Mouse (Mus musculus) CH12.LX (cell line): Measurements from ENCODE around the gene Epgn. TPM values are rescaled to one million over a fixed set of nuclear protein-coding genes. Genes with fewer than 3 reads are reported as not detected.

Experiments used
- DNase-seq: peaks from one replicate; pipeline ENCODE4 v3.0.0-alpha.2; 2013; ENCODE audit errors: extremely low read depth
- H3K27ac ChIP-seq: 2 replicates; pipeline ENCODE4 v1.5.1; 2012; ENCODE audit warnings: low read depth, mild to moderate bottlenecking, control low read depth, moderate library complexity; ENCODE audit not compliant: insufficient read depth
- H3K27me3 ChIP-seq: replicated peaks from 2 replicates; pipeline ENCODE3; 2012; ENCODE audit warnings: inconsistent platforms
- H3K36me3 ChIP-seq, 2 experiments: replicated peaks in 1 of 2; 2 replicates each; pipeline versions ENCODE3 to v1.6.1; 2012; ENCODE audit warnings: inconsistent platforms in 1 of 2, low read length in 1 of 2, mild to moderate bottlenecking in 1 of 2, mixed read lengths in 1 of 2, moderate library complexity in 1 of 2; ENCODE audit not compliant: control insufficient read depth in 1 of 2, insufficient read depth in 1 of 2
- H3K4me1 ChIP-seq, 2 experiments: 2 replicates each; pipeline ENCODE4 v1.6.1; 2012; ENCODE audit warnings: inconsistent platforms in 1 of 2, moderate library complexity in 1 of 2; ENCODE audit not compliant: insufficient read depth in 2 of 2, control insufficient read depth in 1 of 2
- H3K4me2 ChIP-seq: 2 replicates; pipeline ENCODE4 v1.6.1; 2012; ENCODE audit warnings: low read depth, mild to moderate bottlenecking, control low read depth; ENCODE audit not compliant: poor library complexity, insufficient read depth, severe bottlenecking
- H3K4me3 ChIP-seq, 3 experiments: fragments of 150-350 bp in 1 of 3; sonication (generic) in 1 of 3; replicated peaks in 1 of 3; 2 replicates each; pipeline versions ENCODE3 to v1.5.1; 2011 to 2012; ENCODE audit warnings: low read depth in 2 of 3, low read length in 2 of 3, mild to moderate bottlenecking in 2 of 3, moderate library complexity in 2 of 3, control low read depth in 1 of 3, improper control_type of control experiment in 1 of 3, inconsistent platforms in 1 of 3, mixed read lengths in 1 of 3; ENCODE audit not compliant: poor library complexity in 1 of 3
- H3K79me2 ChIP-seq: replicated peaks from 2 replicates; pipeline ENCODE4 v1.6.1; 2012; ENCODE audit warnings: mild to moderate bottlenecking, moderate library complexity; ENCODE audit not compliant: control insufficient read depth, poor library complexity, insufficient read depth, severe bottlenecking; ENCODE audit errors: extremely low read depth
- H3K9ac ChIP-seq: 2 replicates; pipeline ENCODE4 v1.6.1; 2012; ENCODE audit warnings: low read depth, mild to moderate bottlenecking, control low read depth, moderate library complexity; ENCODE audit not compliant: insufficient read depth
- H3K9me3 ChIP-seq: replicated peaks from 2 replicates; pipeline ENCODE3; 2012; ENCODE audit warnings: low read length, inconsistent platforms, mixed read lengths
- BHLHE40 ChIP-seq: IDR thresholded peaks from 2 replicates; pipeline ENCODE4 v1.6.1; 2011; ENCODE audit warnings: mild to moderate bottlenecking, low read depth, low read length, improper control_type of control experiment
- CTCF ChIP-seq, 2 experiments: IDR thresholded peaks in 1 of 2; conservative IDR thresholded peaks in 1 of 2; 2 replicates each; pipeline ENCODE4 v1.5.1; 2011 to 2012; ENCODE audit warnings: low read depth in 2 of 2, low read length in 2 of 2, improper control_type of control experiment in 1 of 2, inconsistent platforms in 1 of 2, mild to moderate bottlenecking in 1 of 2, moderate library complexity in 1 of 2
- E2F4 ChIP-seq: IDR thresholded peaks from 2 replicates; pipeline ENCODE4 v1.6.1; 2011; ENCODE audit warnings: low read depth, low read length, improper control_type of control experiment; ENCODE audit not compliant: insufficient replicate concordance
- ELF1 ChIP-seq: IDR thresholded peaks from 2 replicates; pipeline ENCODE4 v1.6.1; 2014; ENCODE audit warnings: low read depth, mild to moderate bottlenecking, inconsistent platforms, low read length, improper control_type of control experiment
- ETS1 ChIP-seq: conservative IDR thresholded peaks from 2 replicates; pipeline ENCODE4 v1.6.1; 2012; ENCODE audit warnings: low read depth, mild to moderate bottlenecking, inconsistent platforms, low read length, improper control_type of control experiment, moderate library complexity
- GABPA ChIP-seq: IDR thresholded peaks from 2 replicates; pipeline ENCODE4 v1.6.1; 2012; ENCODE audit warnings: low read depth, low read length, improper control_type of control experiment, inconsistent platforms; ENCODE audit not compliant: insufficient replicate concordance
- JUN ChIP-seq: IDR thresholded peaks from 2 replicates; pipeline ENCODE4 v1.6.1; 2011; ENCODE audit warnings: low read depth, mild to moderate bottlenecking, low read length, improper control_type of control experiment, moderate library complexity; ENCODE audit not compliant: insufficient read depth
- KAT2A ChIP-seq: IDR thresholded peaks from 2 replicates; pipeline ENCODE4 v1.6.1; 2012; ENCODE audit warnings: low read length, improper control_type of control experiment, inconsistent platforms; ENCODE audit not compliant: insufficient replicate concordance
- MAFK ChIP-seq: IDR thresholded peaks from 2 replicates; pipeline ENCODE4 v1.6.1; 2011; ENCODE audit warnings: low read length, improper control_type of control experiment; ENCODE audit not compliant: insufficient replicate concordance
- MAX ChIP-seq: IDR thresholded peaks from 2 replicates; pipeline ENCODE4 v1.6.1; 2011; ENCODE audit warnings: low read length, improper control_type of control experiment
- MXI1 ChIP-seq: IDR thresholded peaks from 2 replicates; pipeline ENCODE4 v1.6.1; 2011; ENCODE audit warnings: mild to moderate bottlenecking, low read depth, low read length, improper control_type of control experiment
- NELFE ChIP-seq: IDR thresholded peaks from 2 replicates; pipeline ENCODE4 v1.6.1; 2011; ENCODE audit warnings: low read depth, low read length, improper control_type of control experiment
- NRF1 ChIP-seq: IDR thresholded peaks from 2 replicates; pipeline ENCODE4 v1.6.1; 2014; ENCODE audit warnings: low read depth, mild to moderate bottlenecking, inconsistent platforms, low read length, improper control_type of control experiment, moderate library complexity
- PAX5 ChIP-seq: IDR thresholded peaks from 2 replicates; pipeline ENCODE4 v1.6.1; 2012; ENCODE audit warnings: low read length, inconsistent platforms, mixed read lengths
- POLR2A ChIP-seq: IDR thresholded peaks from 2 replicates; pipeline ENCODE4 v1.6.1; 2011; ENCODE audit warnings: low read depth, mild to moderate bottlenecking, improper control_type of control experiment, low read length
- POLR2AphosphoS2 ChIP-seq: IDR thresholded peaks from 2 replicates; pipeline ENCODE4 v1.6.1; 2011; ENCODE audit warnings: low read depth, low read length, improper control_type of control experiment
- SMC3 ChIP-seq: IDR thresholded peaks from 2 replicates; pipeline ENCODE4 v1.6.1; 2011; ENCODE audit warnings: low read depth, low read length, improper control_type of control experiment
- TBP ChIP-seq: conservative IDR thresholded peaks from 2 replicates; pipeline ENCODE4 v1.6.1; 2011; ENCODE audit warnings: low read depth, low read length, improper control_type of control experiment
- UBTF ChIP-seq: IDR thresholded peaks from 2 replicates; pipeline ENCODE4 v1.6.1; 2012; ENCODE audit warnings: low read depth, mild to moderate bottlenecking, inconsistent platforms, low read length, improper control_type of control experiment, moderate library complexity
- USF1 ChIP-seq: IDR thresholded peaks from 2 replicates; pipeline ENCODE4 v1.6.1; 2014; ENCODE audit warnings: low read depth, mild to moderate bottlenecking, inconsistent platforms, low read length, improper control_type of control experiment
- ZKSCAN1 ChIP-seq: IDR thresholded peaks from 2 replicates; pipeline ENCODE4 v1.6.1; 2012; ENCODE audit warnings: low read depth, inconsistent platforms, low read length, improper control_type of control experiment, borderline replicate concordance
- ZMIZ1 ChIP-seq: IDR thresholded peaks from 2 replicates; pipeline ENCODE4 v1.6.1; 2012; ENCODE audit warnings: low read depth, mild to moderate bottlenecking, inconsistent platforms, low read length, improper control_type of control experiment
- ZNF384 ChIP-seq: IDR thresholded peaks from 2 replicates; pipeline ENCODE4 v1.6.1; 2012; ENCODE audit warnings: low read depth, low read length, improper control_type of control experiment, inconsistent platforms
- dilution Hi-C: fragments of 300-500 bp; cut with MboI; formaldehyde crosslinking; loops from 2 replicates; pipeline ENCODE4 v1.14.3; 2020; ENCODE audit warnings: low sequenced_read_pairs; ENCODE audit not compliant: extremely low pct_unique_long_range_greater_than_20kb, extremely low pct_ligation_motif_present
- in situ Hi-C: fragments of 300-500 bp; cut with MboI; formaldehyde crosslinking; loops from 3 replicates; pipeline ENCODE4 v1.14.3; 2019; ENCODE audit warnings: low sequenced_read_pairs, low pct_ligation_motif_present, low pct_unique_long_range_greater_than_20kb, mixed read lengths
- polyA plus RNA-seq: library from polyadenylated mRNA; unstranded; fragments of >175 nt; gene quantifications from 2 replicates; pipeline ENCODE4 v1.2.1, GENCODE M21; 2012; ENCODE audit warnings: low read depth; ENCODE audit not compliant: insufficient read length
- total RNA-seq, 2 experiments: library from RNA; depleted of rRNA; stranded (reverse); fragments of 300-350 nt in 1 of 2; fragments of >200 nt in 1 of 2; gene quantifications; 2 replicates each; pipeline ENCODE4 v1.2.3; 2012 to 2014

The Epgn gene
- total and polyA plus RNA-seq, 3 experiments: not detected

GRCm38 (mm10) chr5:91048397-91048796 is 21.1 kb downstream of the Epgn start:
- H3K4me1 ChIP-seq: no peaks in the 10 kb centered on the region
- H3K36me3 ChIP-seq: no peaks in the 10 kb centered on the region
- no peaks in the 10 kb centered on the region for H3K79me2 ChIP-seq
- no peaks in the 10 kb centered on the region for H3K9me3 ChIP-seq
- in situ Hi-C loops: loop anchor here (25.0 kb wide), 1 partner anchor 264 kb away; no protein-coding TSS in a partner anchor
- no peak overlapping the region for H3K4me2 ChIP-seq
- dilution Hi-C loops: no loop called here
- no peak overlapping the region for H3K4me3 ChIP-seq
- H3K27ac ChIP-seq: no peak overlapping the region
- no peaks in the 10 kb centered on the region for H3K27me3 ChIP-seq
- TF ChIP-seq CTCF (conservative IDR thresholded peaks at IDR 0.05 in 1 of 2, IDR thresholded peaks at IDR 0.05 in 1 of 2; ENCODE audit: low read depth in 2 of 2, low read length in 2 of 2): no peak
- no peak for TF ChIP-seq KAT2A
- no peak for TF ChIP-seq ETS1
- no peak for TF ChIP-seq TBP
- no peak for TF ChIP-seq JUN
- TF ChIP-seq E2F4: no peak
- no peak for TF ChIP-seq ELF1
- TF ChIP-seq, all 38 proteins: peak for 0
- no peak for DNase-seq
- no peak overlapping the region for H3K9ac ChIP-seq

GRCm38 (mm10) chr5:91072340-91072739 is 45.1 kb downstream of the Epgn start:
- dilution Hi-C loops: no loop called here
- H3K27me3 ChIP-seq: no peaks in the 10 kb centered on the region
- H3K27ac ChIP-seq: no peak overlapping the region
- no peaks in the 10 kb centered on the region for H3K4me1 ChIP-seq
- no peaks in the 10 kb centered on the region for H3K36me3 ChIP-seq
- in situ Hi-C loops: no loop called here
- H3K9me3 ChIP-seq: no peaks in the 10 kb centered on the region
- TF ChIP-seq NRF1 (no peak), MXI1 (no peak), MAFK (no peak), ELF1 (no peak), PAX5 (no peak), GABPA (no peak), MAX (no peak), USF1 (no peak), SMC3 (no peak), KAT2A (no peak), POLR2AphosphoS2 (no peak), ZMIZ1 (no peak), NELFE (no peak), TBP (no peak), POLR2A (no peak), UBTF (no peak), ZKSCAN1 (no peak), BHLHE40 (no peak), ZNF384 (no peak), E2F4 (no peak)
- no peak overlapping the region for H3K9ac ChIP-seq
- H3K4me3 ChIP-seq: no peak overlapping the region
- no peaks in the 10 kb centered on the region for H3K79me2 ChIP-seq
- no peak overlapping the region for H3K4me2 ChIP-seq
- no peak for DNase-seq
